Mouse (Mus musculus): ENCODE results near the gene Grpel1.

DNA sequence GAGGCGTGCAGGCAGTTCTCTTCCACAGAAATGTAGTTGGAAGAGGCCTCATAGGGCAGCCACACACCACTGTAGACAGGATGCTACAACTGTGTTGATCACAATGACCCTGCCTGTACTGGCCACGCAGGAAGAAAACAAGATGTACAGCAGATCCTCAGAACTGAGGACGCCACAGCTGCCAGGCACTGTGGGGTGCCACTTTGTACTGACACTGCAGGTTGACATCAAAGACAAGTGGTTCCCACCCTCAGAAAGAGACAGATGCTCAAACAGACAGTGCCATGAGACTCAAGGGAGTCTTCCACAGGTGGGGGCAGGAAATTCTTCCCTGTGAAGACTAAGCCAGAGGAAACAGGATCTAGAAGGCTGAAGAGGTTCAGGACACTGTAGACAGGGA, 55.0 kb downstream of the Grpel1 start:
- no peak for TF ChIP-seq FLI1 (IDR thresholded peaks at IDR 0.05; ENCODE audit: low read length)
- no peak for TF ChIP-seq GATA1 (IDR thresholded peaks at IDR 0.05; ENCODE audit: borderline replicate concordance, low read length)
